Mouse (Mus musculus): ENCODE data around the gene Ccdc141. TPM values are rescaled to one million over a fixed set of nuclear protein-coding genes. Genes with fewer than 3 reads are reported as not detected.

Gene Ccdc141
- polyA plus RNA-seq, 1 experiment from 2014 or later, result 5.4 TPM

GRCm38 (mm10) chr2:76965542-76965941, 204.9 kb downstream of the Ccdc141 start:
- Histone ChIP-seq H3K9me3 (no peaks in the 10 kb centered on the region), H3K4me2 (replicated peaks) (no peak overlapping the region), H3K4me3 (replicated peaks) (no peak overlapping the region), H3K36me3 (no peaks in the 10 kb centered on the region), H3K4me1 (replicated peaks) (no peaks in the 10 kb centered on the region), H3K27me3 (no peaks in the 10 kb centered on the region), H3K27ac (no peak overlapping the region), H3K9ac (replicated peaks) (no peak overlapping the region)
- ATAC-seq, result no peak
- 93% methylated on average over 7 of the region's 7 CpGs for WGBS

- Histone ChIP-seq H3K4me1 (replicated peaks) (no peaks in the 10 kb centered on the region), H3K27me3 (no peaks in the 10 kb centered on the region), H3K4me2 (replicated peaks) (no peak overlapping the region), H3K27ac (no peak overlapping the region), H3K9me3 (no peaks in the 10 kb centered on the region), H3K4me3 (replicated peaks) (no peak overlapping the region), H3K9ac (replicated peaks) (no peak overlapping the region), H3K36me3 (no peaks in the 10 kb centered on the region)
- ATAC-seq, result no peak
- WGBS, result 55% methylated on average over 6 of the region's 6 CpGs
Measured at GRCm38 (mm10) chr2:76962045-76962432, 208.4 kb downstream of the Ccdc141 start.

- 61% methylated on average over 10 of the region's 10 CpGs for WGBS
- Histone ChIP-seq H3K27me3 (no peaks in the 10 kb centered on the region), H3K4me1 (replicated peaks) (no peaks in the 10 kb centered on the region), H3K9ac (replicated peaks) (no peak overlapping the region), H3K9me3 (no peaks in the 10 kb centered on the region), H3K4me2 (replicated peaks) (no peak overlapping the region), H3K4me3 (replicated peaks) (no peak overlapping the region), H3K36me3 (no peaks in the 10 kb centered on the region), H3K27ac (no peak overlapping the region)
- ATAC-seq, result peak; percentile 40; the same call in 1 of the 2 replicates
Measured at GRCm38 (mm10) chr2:76961420-76962044, 208.9 kb downstream of the Ccdc141 start.

Small RNAs within 50 kb of the gene (microRNA-seq; reads per million reads assigned to microRNA genes)
- gene Gm44360, result not detected

Other genes starting within 250 kb of the Ccdc141 start
- gene Ttn, start 188.1 kb downstream of the Ccdc141 start, polyA plus RNA-seq (2015; fragmentation: Nextera tagmentation; extraction: Ambion mirVana), result 0.30 and 0.44 TPM in 2 replicates
- 28.2 and 28.7 TPM in 2 replicates for gene Sestd1, start 110.0 kb upstream of the Ccdc141 start, polyA plus RNA-seq (2015; fragmentation: Nextera tagmentation; extraction: Ambion mirVana)